Mouse (Mus musculus) gastrocnemius, adult 8-10 months (tissue): ENCODE data around the gene Plpp4. TPM values are rescaled to one million over a fixed set of nuclear protein-coding genes. Genes with fewer than 3 reads are reported as not detected.

ENCODE experiments used
- DNase-seq, 2 experiments: peaks; one replicate each; pipeline ENCODE4 v3.0.0; 2022; ENCODE audit warnings: low spot score in 2 of 2
- total RNA-seq, 4 experiments: library from RNA; stranded (reverse); gene quantifications; 2 replicates each; pipeline ENCODE4 v1.2.4; 2022

Gene Plpp4
- total RNA-seq, 4 experiments from 2014 or later = not detected

- no peak for DNase-seq
Measured at GRCm38 (mm10) chr7:129301622-129302021, 44.8 kb downstream of the Plpp4 start.

- DNase-seq = no peak
Measured at GRCm38 (mm10) chr7:129303356-129303755, 46.5 kb downstream of the Plpp4 start.

- no peak for DNase-seq
Measured at GRCm38 (mm10) chr7:129307042-129307825, 50.4 kb downstream of the Plpp4 start.

GRCm38 (mm10) chr7:129308661-129309060, 51.8 kb downstream of the Plpp4 start:
- DNase-seq = no peak

GRCm38 (mm10) chr7:129312521-129312920, 55.7 kb downstream of the Plpp4 start:
- no peak for DNase-seq

GRCm38 (mm10) chr7:129313969-129314368, 57.1 kb downstream of the Plpp4 start:
- DNase-seq = no peak

GRCm38 (mm10) chr7:129340096-129340495, 83.3 kb downstream of the Plpp4 start:
- DNase-seq = no peak

GRCm38 (mm10) chr7:129355561-129355960, 98.7 kb downstream of the Plpp4 start:
- no peak for DNase-seq

- no peak for DNase-seq
Measured at GRCm38 (mm10) chr7:129375306-129375705, 118.5 kb downstream of the Plpp4 start.

- DNase-seq = no peak
Measured at GRCm38 (mm10) chr7:129385149-129385548, 128.3 kb downstream of the Plpp4 start.

- DNase-seq = no peak
Measured at GRCm38 (mm10) chr7:129392835-129393489, 136.1 kb downstream of the Plpp4 start.

GRCm38 (mm10) chr7:129396561-129396960, 139.7 kb downstream of the Plpp4 start:
- no peak for DNase-seq

- no peak for DNase-seq
Measured at GRCm38 (mm10) chr7:129399071-129399470, 142.2 kb downstream of the Plpp4 start.

GRCm38 (mm10) chr7:129402695-129403364, 146.0 kb downstream of the Plpp4 start:
- DNase-seq = no peak

GRCm38 (mm10) chr7:129406069-129406468, 149.2 kb downstream of the Plpp4 start:
- no peak for DNase-seq

GRCm38 (mm10) chr7:129412695-129413094, 155.9 kb downstream of the Plpp4 start:
- DNase-seq = no peak

- DNase-seq = no peak
Measured at GRCm38 (mm10) chr7:129415179-129415578, 158.3 kb downstream of the Plpp4 start.

- no peak for DNase-seq
Measured at GRCm38 (mm10) chr7:129421181-129421580, 164.3 kb downstream of the Plpp4 start.

GRCm38 (mm10) chr7:129425554-129425953, 168.7 kb downstream of the Plpp4 start:
- DNase-seq = no peak

GRCm38 (mm10) chr7:129428794-129429193, 172.0 kb downstream of the Plpp4 start:
- DNase-seq = no peak

- DNase-seq = no peak
Measured at GRCm38 (mm10) chr7:129429903-129430302, 173.1 kb downstream of the Plpp4 start.
